Mouse (Mus musculus) hindbrain, embryonic 15.5 days (tissue): Measurements from ENCODE around the gene Dnajb12. TPM values are rescaled to one million over a fixed set of nuclear protein-coding genes. Genes with fewer than 3 reads are reported as not detected.
"Not testable (repeated sequence)": the region's sequence is repeated elsewhere in the genome, so short reads cannot be mapped to it uniquely, and the experiment has no call there.

Source experiments
- ATAC-seq: fragments of 200-750 bp; cut with Nextera tagmentation; 2 replicates; pipeline ENCODE4 v1.8.0; 2017; ENCODE audit warnings: low read depth, moderate number of reproducible peaks, moderate TSS enrichment; ENCODE audit not compliant: low FRiP score
- H3K27ac ChIP-seq: fragments of 300-500 bp; sonication (generic); replicated peaks from 2 replicates; pipeline ENCODE4 v1.5.1; 2015; ENCODE audit warnings: mild to moderate bottlenecking, inconsistent platforms
- H3K27me3 ChIP-seq: fragments of 300-500 bp; sonication (generic); 2 replicates; pipeline ENCODE4 v1.6.1; 2015; ENCODE audit warnings: control low read depth, inconsistent platforms
- H3K36me3 ChIP-seq: fragments of 300-500 bp; sonication (generic); 2 replicates; pipeline ENCODE4 v1.6.1; 2015; ENCODE audit warnings: control low read depth, inconsistent platforms
- H3K4me1 ChIP-seq: fragments of 300-500 bp; sonication (generic); replicated peaks from 2 replicates; pipeline ENCODE4 v1.6.1; 2015; ENCODE audit warnings: control low read depth, inconsistent platforms
- H3K4me2 ChIP-seq: fragments of 300-500 bp; sonication (generic); 2 replicates; pipeline ENCODE4 v1.6.1; 2015; ENCODE audit warnings: moderate library complexity, mild to moderate bottlenecking, inconsistent platforms
- H3K4me3 ChIP-seq: fragments of 300-500 bp; sonication (generic); 2 replicates; pipeline ENCODE4 v1.5.1; 2015; ENCODE audit warnings: mild to moderate bottlenecking, inconsistent platforms
- H3K9ac ChIP-seq: fragments of 300-500 bp; sonication (generic); 2 replicates; pipeline ENCODE4 v1.6.1; 2015; ENCODE audit warnings: inconsistent platforms
- H3K9me3 ChIP-seq: fragments of 300-500 bp; sonication (generic); 2 replicates; pipeline ENCODE4 v1.6.1; 2016; ENCODE audit warnings: control low read depth, inconsistent platforms
- WGBS: fragments of 180-500 bp; shearing (Covaris S2); methylation state at CpG from one replicate; pipeline ENCODE4 v1.1.7; 2015; 5-methylcytosine and 5-hydroxymethylcytosine counted together
- polyA plus RNA-seq: library from polyadenylated mRNA; unstranded; fragments of >200 nt; fragmentation: Nextera tagmentation; extraction: Ambion mirVana; gene quantifications from 2 replicates; pipeline ENCODE4 v1.2.1, GENCODE M21; 2015

Dnajb12 gene
- polyA plus RNA-seq, 1 experiment from 2014 or later = 24.6 TPM

DNA sequence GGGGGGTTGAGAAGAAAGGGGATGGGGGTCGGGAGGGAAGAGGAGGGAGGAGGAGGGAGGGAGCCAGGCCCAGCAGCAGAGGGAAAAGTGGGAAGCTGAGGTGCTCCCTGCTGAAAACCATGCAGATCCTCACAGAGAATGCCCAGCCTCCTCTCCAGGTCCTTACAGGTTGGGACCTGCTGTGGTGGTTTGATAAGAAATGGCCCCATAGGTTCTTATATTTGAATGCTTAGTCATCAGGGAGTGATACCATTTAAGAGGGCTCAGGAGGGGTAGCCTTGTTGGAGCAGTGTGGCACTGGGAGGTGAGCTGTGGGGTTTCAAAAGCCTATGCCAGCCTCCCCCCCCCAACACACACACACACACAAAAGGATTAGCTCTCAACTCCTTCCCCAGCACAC lies 4.0 kb upstream of the Dnajb12 start:
- H3K4me3 ChIP-seq = no peak overlapping the region
- H3K9me3 ChIP-seq = no peaks in the 10 kb centered on the region
- no peaks in the 10 kb centered on the region for H3K36me3 ChIP-seq
- H3K27me3 ChIP-seq = no peaks in the 10 kb centered on the region
- WGBS = 33% methylated on average over 1 of the region's 1 CpGs
- ATAC-seq = no peak
- H3K4me2 ChIP-seq = no peak overlapping the region
- no peak overlapping the region for H3K9ac ChIP-seq
- H3K27ac ChIP-seq = no peak overlapping the region
- peaks cover 11% of the 10 kb centered on the region for H3K4me1 ChIP-seq

- not testable (repeated sequence) for ATAC-seq, H3K27me3 ChIP-seq, H3K9me3 ChIP-seq, H3K4me3 ChIP-seq, H3K9ac ChIP-seq, H3K36me3 ChIP-seq, H3K27ac ChIP-seq, H3K4me2 ChIP-seq
- H3K4me1 ChIP-seq = peaks cover 20% of the 10 kb centered on the region
- WGBS = 86% methylated on average over 4 of the region's 4 CpGs
Observed at GRCm38 (mm10) chr10:59876698-59877097, 2.7 kb upstream of the Dnajb12 start.

DNA sequence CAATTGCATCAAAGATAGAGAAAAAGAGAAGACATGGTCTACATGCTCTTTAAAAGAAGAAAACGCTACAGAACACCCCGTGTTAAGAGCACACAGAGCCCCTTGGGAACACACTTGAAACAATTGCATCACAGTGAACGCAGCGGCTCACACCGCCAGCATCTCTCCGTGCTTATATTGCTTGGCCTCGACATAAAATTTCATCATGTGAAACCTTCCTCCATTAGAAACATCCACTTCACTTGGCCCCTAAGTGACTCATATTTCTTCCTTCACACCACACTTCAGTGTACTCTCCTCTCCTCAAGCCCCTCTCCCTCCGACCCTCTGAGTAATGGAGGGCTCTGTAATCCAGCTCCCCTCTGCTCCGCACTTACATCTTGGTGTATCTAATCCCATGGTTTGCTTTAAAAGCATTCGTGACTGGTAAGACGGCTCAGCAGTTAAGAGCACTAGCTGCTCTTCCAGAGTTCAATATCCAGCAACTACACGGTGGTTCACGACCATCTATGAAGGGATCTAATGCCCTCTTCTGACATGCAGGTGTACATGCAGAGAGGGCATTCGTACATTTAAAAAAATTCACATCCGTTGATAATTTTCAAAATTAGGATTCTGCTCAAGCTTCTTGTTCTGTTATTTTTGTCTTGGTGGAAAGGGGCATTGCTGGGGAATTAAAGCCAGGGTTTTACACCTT lies 1.8 kb upstream of the Dnajb12 start:
- H3K4me2 ChIP-seq = no peak overlapping the region
- no peak for ATAC-seq
- H3K4me1 ChIP-seq = peaks cover 20% of the 10 kb centered on the region
- H3K4me3 ChIP-seq = no peak overlapping the region
- H3K9ac ChIP-seq = no peak overlapping the region
- no peak overlapping the region for H3K27ac ChIP-seq
- H3K36me3 ChIP-seq = no peaks in the 10 kb centered on the region
- H3K9me3 ChIP-seq = no peaks in the 10 kb centered on the region
- 79% methylated on average over 15 of the region's 15 CpGs for WGBS
- H3K27me3 ChIP-seq = no peaks in the 10 kb centered on the region

DNA sequence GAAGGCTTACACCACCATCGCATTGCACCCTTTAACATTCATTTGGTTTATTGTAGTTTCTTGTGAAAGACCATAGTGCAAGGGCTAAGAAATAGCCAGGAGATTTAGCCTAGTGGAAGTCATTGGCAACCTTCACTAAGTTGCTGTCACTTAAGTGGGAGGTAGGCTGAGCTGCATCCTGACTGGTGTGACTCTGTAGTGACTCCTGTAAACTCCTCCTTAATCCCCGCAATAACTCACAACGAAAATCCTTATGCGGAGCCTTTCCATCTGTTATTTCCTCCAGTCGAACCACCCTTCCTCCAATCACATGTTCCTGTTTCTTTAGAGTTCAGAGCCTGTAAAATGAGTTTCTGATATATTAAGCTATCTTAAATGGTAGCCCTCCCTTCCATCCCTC lies 533 bp upstream of the Dnajb12 start:
- Histone ChIP-seq H3K4me1 (peaks cover 20% of the 10 kb centered on the region), H3K4me2 (peak overlapping the region; percentile 77), H3K9me3 (no peaks in the 10 kb centered on the region), H3K36me3 (no peaks in the 10 kb centered on the region), H3K27ac (peak overlapping the region; percentile 100), H3K9ac (peak overlapping the region; percentile 82), H3K27me3 (no peaks in the 10 kb centered on the region), H3K4me3 (peak overlapping the region; percentile 87)
- WGBS = 23% methylated on average over 5 of the region's 5 CpGs
- no peak; the same call in 1 of the 2 replicates for ATAC-seq

DNA sequence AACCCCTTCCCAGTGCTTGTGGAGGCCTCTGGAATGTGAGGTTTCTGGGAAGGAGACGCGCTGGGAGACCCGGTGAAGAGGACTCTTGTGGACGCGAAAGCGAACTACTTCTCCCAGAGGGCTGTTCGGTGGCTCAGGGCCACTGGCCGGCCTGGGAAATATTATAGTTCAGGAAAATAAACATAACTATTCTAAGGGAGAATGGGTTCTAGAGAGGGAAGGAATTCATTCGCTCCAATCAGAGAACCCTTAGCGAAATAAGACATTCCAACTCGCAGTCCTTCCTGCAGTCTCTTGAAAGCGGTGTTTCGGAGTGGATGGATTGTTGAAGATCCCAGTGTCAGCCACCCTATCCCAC lies 652 bp downstream of the Dnajb12 start:
- H3K4me1 ChIP-seq = peaks cover 20% of the 10 kb centered on the region
- peak overlapping the region; percentile 100 for H3K27ac ChIP-seq
- H3K36me3 ChIP-seq = no peaks in the 10 kb centered on the region
- H3K27me3 ChIP-seq = no peaks in the 10 kb centered on the region
- H3K9ac ChIP-seq = peak overlapping the region; percentile 82
- H3K4me2 ChIP-seq = peak overlapping the region; percentile 77
- WGBS = under 1% methylated on average over 13 of the region's 13 CpGs
- H3K9me3 ChIP-seq = no peaks in the 10 kb centered on the region
- H3K4me3 ChIP-seq = peak overlapping the region; percentile 87
- ATAC-seq = peak; percentile 72

- Histone ChIP-seq H3K27ac (no peak overlapping the region), H3K4me2 (peak overlapping the region; percentile 77), H3K9me3 (no peaks in the 10 kb centered on the region), H3K27me3 (no peaks in the 10 kb centered on the region), H3K36me3 (no peaks in the 10 kb centered on the region), H3K4me1 (peaks cover 20% of the 10 kb centered on the region), H3K4me3 (peak overlapping the region; percentile 87), H3K9ac (peak overlapping the region; percentile 82)
- 89% methylated on average over 7 of the region's 7 CpGs for WGBS
- ATAC-seq = no peak
Observed at GRCm38 (mm10) chr10:59880837-59881236, 1.5 kb downstream of the Dnajb12 start.

- H3K4me2 ChIP-seq = no peak overlapping the region
- no peak overlapping the region for H3K4me3 ChIP-seq
- 89% methylated on average over 10 of the region's 10 CpGs for whole genome bisulfite sequencing
- H3K9ac ChIP-seq = no peak overlapping the region
- H3K9me3 ChIP-seq = no peaks in the 10 kb centered on the region
- H3K27me3 ChIP-seq = no peaks in the 10 kb centered on the region
- peaks cover 12% of the 10 kb centered on the region for H3K4me1 ChIP-seq
- no peaks in the 10 kb centered on the region for H3K36me3 ChIP-seq
- no peak for ATAC-seq
- no peak overlapping the region for H3K27ac ChIP-seq
Observed at GRCm38 (mm10) chr10:59884327-59885173, 5.2 kb downstream of the Dnajb12 start.

- no peak overlapping the region for H3K9ac ChIP-seq
- ATAC-seq = no peak
- H3K27ac ChIP-seq = no peak overlapping the region
- peaks cover 16% of the 10 kb centered on the region for H3K4me1 ChIP-seq
- H3K4me3 ChIP-seq = no peak overlapping the region
- no peak overlapping the region for H3K4me2 ChIP-seq
- WGBS = 89% methylated on average over 14 of the region's 14 CpGs
- no peaks in the 10 kb centered on the region for H3K36me3 ChIP-seq
- no peaks in the 10 kb centered on the region for H3K27me3 ChIP-seq
- no peaks in the 10 kb centered on the region for H3K9me3 ChIP-seq
Observed at GRCm38 (mm10) chr10:59885174-59886080, 6.1 kb downstream of the Dnajb12 start.

DNA sequence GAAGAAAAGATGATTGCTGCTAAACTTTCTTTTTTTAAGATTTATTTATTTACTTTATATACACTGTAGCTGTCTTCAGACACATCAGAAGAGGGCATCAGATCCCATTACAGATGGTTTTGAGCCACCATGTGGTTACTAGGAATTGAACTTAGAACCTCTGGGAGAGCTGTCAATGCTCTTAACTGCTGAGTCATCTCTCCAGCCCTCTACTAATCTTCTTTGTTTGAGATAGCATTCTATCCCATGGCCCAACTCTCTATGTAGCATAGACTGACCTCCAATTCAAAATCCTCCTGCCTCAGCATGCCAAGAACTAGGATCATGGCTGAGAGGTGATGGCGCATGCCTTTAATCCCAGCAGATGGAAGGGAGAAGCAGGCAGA lies 6.7 kb downstream of the Dnajb12 start:
- WGBS = 100% methylated on average over 1 of the region's 1 CpGs
- H3K9ac ChIP-seq = no peak overlapping the region
- no peaks in the 10 kb centered on the region for H3K9me3 ChIP-seq
- no peak overlapping the region for H3K4me3 ChIP-seq
- H3K27ac ChIP-seq = no peak overlapping the region
- ATAC-seq = no peak
- no peaks in the 10 kb centered on the region for H3K36me3 ChIP-seq
- no peaks in the 10 kb centered on the region for H3K27me3 ChIP-seq
- H3K4me1 ChIP-seq = peaks cover 10% of the 10 kb centered on the region
- H3K4me2 ChIP-seq = no peak overlapping the region

DNA sequence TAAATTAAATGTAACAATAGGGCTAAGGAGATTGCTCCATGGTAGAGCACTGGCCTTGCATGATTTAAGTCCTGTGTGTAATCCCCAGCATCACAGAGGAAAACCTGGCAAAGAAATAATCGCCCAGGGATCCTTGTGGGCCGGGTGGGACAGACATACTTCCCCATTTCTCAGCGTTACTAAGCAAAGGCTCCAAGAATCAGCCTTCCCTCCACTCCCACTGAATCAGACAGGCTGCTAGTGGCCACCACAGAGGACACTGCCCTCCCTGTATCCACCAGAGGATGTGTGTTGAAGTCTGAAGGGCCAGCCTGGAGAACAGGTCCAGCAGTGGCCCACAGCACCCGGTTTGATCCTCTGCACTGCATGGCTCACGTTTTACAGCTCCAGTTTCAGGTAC lies 8.1 kb downstream of the Dnajb12 start:
- peaks cover 12% of the 10 kb centered on the region for H3K36me3 ChIP-seq
- no peaks in the 10 kb centered on the region for H3K9me3 ChIP-seq
- H3K4me2 ChIP-seq = no peak overlapping the region
- no peak overlapping the region for H3K4me3 ChIP-seq
- H3K27ac ChIP-seq = no peak overlapping the region
- 90% methylated on average over 5 of the region's 5 CpGs for WGBS
- no peak overlapping the region for H3K9ac ChIP-seq
- H3K27me3 ChIP-seq = no peaks in the 10 kb centered on the region
- H3K4me1 ChIP-seq = peaks cover 8% of the 10 kb centered on the region; the same call in 1 of the 2 replicates
- ATAC-seq = no peak

- Histone ChIP-seq H3K36me3 (peaks cover 19% of the 10 kb centered on the region), H3K27ac (no peak overlapping the region), H3K9me3 (no peaks in the 10 kb centered on the region), H3K4me1 (peaks cover 19% of the 10 kb centered on the region; the same call in 1 of the 2 replicates), H3K4me2 (no peak overlapping the region), H3K27me3 (no peaks in the 10 kb centered on the region), H3K4me3 (no peak overlapping the region), H3K9ac (no peak overlapping the region)
- no peak for ATAC-seq
- WGBS = 91% methylated on average over 7 of the region's 7 CpGs
Observed at GRCm38 (mm10) chr10:59889339-59889738, 10.0 kb downstream of the Dnajb12 start.
